Mouse (Mus musculus) neural tube, embryonic 14.5 days (tissue): Measurements from ENCODE around the gene Hs3st3b1. TPM values are rescaled to one million over a fixed set of nuclear protein-coding genes. Genes with fewer than 3 reads are reported as not detected.

ENCODE experiments used
- ATAC-seq: fragments of 200-750 bp; cut with Nextera tagmentation; 2 replicates; pipeline ENCODE4 v1.8.0; 2017; ENCODE audit warnings: low read depth, mild to moderate bottlenecking, moderate TSS enrichment, moderate library complexity
- H3K27ac ChIP-seq: fragments of 300-500 bp; sonication (generic); 2 replicates; pipeline ENCODE4 v1.5.1; 2014; ENCODE audit warnings: low read depth, mild to moderate bottlenecking, control low read depth, low read length, moderate library complexity, mixed read lengths
- H3K27me3 ChIP-seq: fragments of 300-500 bp; sonication (generic); 2 replicates; pipeline ENCODE4 v1.6.1; 2014; ENCODE audit warnings: low read length; ENCODE audit not compliant: control insufficient read depth, insufficient read depth
- H3K36me3 ChIP-seq: fragments of 300-500 bp; sonication (generic); 2 replicates; pipeline ENCODE4 v1.6.1; 2014; ENCODE audit warnings: low read length, mixed read lengths; ENCODE audit not compliant: control insufficient read depth, insufficient read depth
- H3K4me1 ChIP-seq: fragments of 300-500 bp; sonication (generic); 2 replicates; pipeline ENCODE4 v1.6.1; 2014; ENCODE audit warnings: low read length; ENCODE audit not compliant: control insufficient read depth, insufficient read depth
- H3K4me2 ChIP-seq: fragments of 300-500 bp; sonication (generic); 2 replicates; pipeline ENCODE4 v1.6.1; 2014; ENCODE audit warnings: mild to moderate bottlenecking, low read depth, low read length, control low read depth
- H3K4me3 ChIP-seq: fragments of 300-500 bp; sonication (generic); 2 replicates; pipeline ENCODE4 v1.5.1; 2014; ENCODE audit warnings: low read depth, low read length, control low read depth, mixed read lengths
- H3K9ac ChIP-seq: fragments of 300-500 bp; sonication (generic); replicated peaks from 2 replicates; pipeline ENCODE4 v1.6.1; 2014; ENCODE audit warnings: low read depth, mild to moderate bottlenecking, control low read depth, low read length, mixed read lengths
- H3K9me3 ChIP-seq: fragments of 300-500 bp; sonication (generic); 2 replicates; pipeline ENCODE4 v1.6.1; 2016; ENCODE audit warnings: low read length; ENCODE audit not compliant: control insufficient read depth
- WGBS: fragments of 180-500 bp; shearing (Covaris S2); extraction: QIAGEN DNeasy Blood & Tissue Kit; methylation state at CpG from one replicate; pipeline ENCODE4 v1.1.7; 2014; 5-methylcytosine and 5-hydroxymethylcytosine counted together
- polyA plus RNA-seq: library from polyadenylated mRNA; unstranded; fragments of >200 nt; fragmentation: Nextera tagmentation; extraction: Ambion mirVana; gene quantifications from 2 replicates; pipeline ENCODE4 v1.2.1, GENCODE M21; 2014

The Hs3st3b1 gene
- polyA plus RNA-seq, 1 experiment from 2014 or later = 9.1 TPM

DNA sequence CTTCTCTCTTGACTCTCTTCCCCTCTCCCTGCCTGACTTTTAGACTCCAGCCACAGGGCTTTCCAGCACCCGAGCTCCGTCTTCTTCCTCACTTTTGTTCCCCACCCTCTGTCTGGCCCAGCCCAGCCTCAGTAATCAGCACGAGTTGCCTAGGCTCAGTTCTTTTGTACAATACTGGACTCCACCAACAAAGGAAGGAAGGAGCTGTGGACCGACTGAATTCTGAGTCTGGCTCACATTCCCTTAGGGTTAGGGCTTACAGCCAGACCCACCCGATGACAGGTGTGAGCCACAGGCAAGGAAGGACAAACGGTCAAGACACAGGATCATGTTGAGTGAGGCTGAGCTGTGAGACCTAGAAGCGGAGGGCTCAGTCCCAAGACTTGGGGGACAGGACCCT lies 34.7 kb upstream of the Hs3st3b1 start:
- Histone ChIP-seq H3K4me2 (no peak overlapping the region), H3K36me3 (no peaks in the 10 kb centered on the region), H3K4me1 (peaks cover 11% of the 10 kb centered on the region), H3K9ac (no peak overlapping the region), H3K27me3 (no peaks in the 10 kb centered on the region), H3K9me3 (no peaks in the 10 kb centered on the region), H3K27ac (no peak overlapping the region), H3K4me3 (no peak overlapping the region)
- ATAC-seq = no peak
- 27% methylated on average over 7 of the region's 7 CpGs for WGBS

DNA sequence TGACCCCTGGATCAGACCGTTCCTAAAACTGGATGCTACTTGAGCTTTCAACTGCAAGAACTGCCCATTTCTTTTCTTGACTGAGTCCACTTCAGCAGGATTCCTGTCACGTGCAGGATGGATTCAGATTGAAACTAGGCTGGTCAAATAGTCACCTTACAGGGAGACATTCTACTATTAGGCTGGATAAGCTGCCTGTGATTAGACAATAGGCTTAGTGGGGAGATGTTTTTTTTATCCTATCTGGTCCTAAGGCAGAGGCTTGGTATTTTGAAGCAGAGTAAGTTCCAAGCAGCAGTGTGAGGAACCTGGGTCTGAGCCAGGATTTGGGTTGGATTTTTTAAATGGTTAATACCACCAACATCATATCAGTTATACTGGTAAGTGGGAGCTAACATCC lies 31.8 kb upstream of the Hs3st3b1 start:
- H3K9ac ChIP-seq = no peak overlapping the region
- H3K27me3 ChIP-seq = no peaks in the 10 kb centered on the region
- no peaks in the 10 kb centered on the region for H3K9me3 ChIP-seq
- H3K4me2 ChIP-seq = no peak overlapping the region
- peaks cover 11% of the 10 kb centered on the region for H3K4me1 ChIP-seq
- no peak overlapping the region for H3K27ac ChIP-seq
- H3K36me3 ChIP-seq = no peaks in the 10 kb centered on the region
- no peak for ATAC-seq
- no peak overlapping the region for H3K4me3 ChIP-seq
- WGBS = 83% methylated on average over 2 of the region's 2 CpGs

DNA sequence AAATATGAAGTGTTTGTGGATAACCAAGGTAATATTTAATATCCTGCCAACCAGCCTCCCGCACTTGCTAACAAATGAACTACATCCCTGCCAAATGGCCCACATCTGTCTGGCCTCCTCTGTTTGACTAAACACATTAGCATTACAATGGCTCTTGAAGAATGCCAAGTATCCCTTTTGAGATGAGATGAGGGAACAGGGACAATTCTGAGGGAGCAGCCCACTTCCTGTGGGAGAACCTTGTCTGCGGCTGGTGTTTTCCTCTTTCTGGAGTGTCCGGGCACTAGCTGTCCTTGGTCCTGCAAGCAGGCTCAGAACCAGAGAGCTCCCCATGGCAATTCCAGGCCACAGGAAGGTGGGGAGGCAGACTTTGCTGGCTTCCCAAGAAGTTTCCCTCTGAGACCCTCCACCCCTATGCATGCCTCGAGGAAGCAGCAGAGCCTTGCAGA lies 30.7 kb upstream of the Hs3st3b1 start:
- no peaks in the 10 kb centered on the region for H3K36me3 ChIP-seq
- no peak overlapping the region for H3K27ac ChIP-seq
- H3K9ac ChIP-seq = no peak overlapping the region
- peaks cover 11% of the 10 kb centered on the region for H3K4me1 ChIP-seq
- H3K9me3 ChIP-seq = no peaks in the 10 kb centered on the region
- ATAC-seq = 0 out of 2 replicates have a peak, but pooled peaks have one; percentile 10
- H3K4me3 ChIP-seq = no peak overlapping the region
- WGBS = 9% methylated on average over 4 of the region's 4 CpGs
- no peak overlapping the region for H3K4me2 ChIP-seq
- H3K27me3 ChIP-seq = no peaks in the 10 kb centered on the region

DNA sequence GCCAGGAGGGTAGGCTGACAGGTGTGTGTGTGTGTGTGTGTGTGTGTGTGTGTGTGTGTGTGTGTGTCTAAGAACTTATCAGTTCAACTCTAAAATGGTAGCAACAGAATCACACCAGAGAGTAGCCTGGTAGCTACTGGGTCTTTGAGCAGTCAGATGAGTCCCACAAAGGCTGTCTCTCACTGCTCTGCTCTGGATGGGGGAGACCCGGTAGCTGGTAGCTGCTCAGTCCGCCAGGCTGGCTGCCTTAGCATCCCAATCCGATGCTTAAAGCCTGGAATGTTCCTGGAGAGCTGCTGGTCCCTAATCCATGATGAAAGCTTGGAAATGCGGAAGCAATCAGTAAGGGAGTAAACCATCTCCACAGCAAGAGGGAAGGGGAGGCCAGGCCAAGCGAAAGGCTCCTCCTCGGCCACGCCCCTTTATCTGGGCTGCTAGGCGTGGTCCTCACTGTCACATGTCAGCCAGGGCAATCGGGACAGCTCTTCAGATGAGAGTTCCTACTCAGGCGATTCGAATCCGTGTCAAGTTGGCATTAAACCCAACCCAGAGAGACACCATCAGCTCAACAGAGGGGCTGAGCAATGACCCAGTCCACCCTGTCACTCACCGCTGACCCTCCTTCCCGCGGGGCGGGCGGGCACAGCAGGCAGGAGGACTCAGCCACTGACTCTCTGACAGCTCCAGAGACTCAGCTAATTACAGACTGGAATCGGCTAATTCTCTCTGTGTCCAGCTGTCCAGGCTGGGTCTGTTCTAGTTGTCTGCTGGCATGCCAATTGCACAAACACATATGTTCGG lies 29.9 kb upstream of the Hs3st3b1 start:
- peaks cover 11% of the 10 kb centered on the region for H3K4me1 ChIP-seq
- no peak overlapping the region; the same call in 1 of the 2 replicates for H3K9ac ChIP-seq
- ATAC-seq = peak; percentile 61; the same call in 1 of the 2 replicates
- 4% methylated on average over 19 of the region's 19 CpGs for WGBS
- peak overlapping the region; percentile 5; the same call in 1 of the 2 replicates for H3K4me3 ChIP-seq
- H3K9me3 ChIP-seq = no peaks in the 10 kb centered on the region
- no peaks in the 10 kb centered on the region for H3K36me3 ChIP-seq
- H3K4me2 ChIP-seq = peak overlapping the region; percentile 33
- H3K27ac ChIP-seq = no peak overlapping the region
- no peaks in the 10 kb centered on the region for H3K27me3 ChIP-seq

DNA sequence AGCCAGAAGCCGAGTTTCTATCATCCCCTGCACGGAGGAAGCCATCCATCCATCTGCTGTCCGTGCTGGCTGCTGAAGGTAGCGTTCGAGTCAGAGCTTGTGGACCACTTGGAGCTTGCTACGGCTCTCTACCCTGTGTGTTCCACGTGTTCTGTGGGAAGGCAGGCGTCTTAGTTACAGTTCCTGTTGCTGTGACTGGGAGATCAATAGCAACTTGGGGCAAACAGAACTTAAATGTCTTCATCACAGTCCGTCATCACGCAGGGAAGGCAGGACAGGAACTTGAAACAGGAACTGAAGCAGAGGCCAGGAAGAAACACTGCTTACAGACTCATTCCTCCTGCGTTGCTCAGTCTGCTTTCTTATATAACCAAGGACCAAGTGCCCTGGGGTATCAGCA lies 26.3 kb upstream of the Hs3st3b1 start:
- H3K27ac ChIP-seq = no peak overlapping the region
- H3K4me3 ChIP-seq = no peak overlapping the region
- H3K4me1 ChIP-seq = peaks cover 9% of the 10 kb centered on the region
- no peak for ATAC-seq
- WGBS = 91% methylated on average over 11 of the region's 11 CpGs
- H3K9me3 ChIP-seq = no peaks in the 10 kb centered on the region
- H3K9ac ChIP-seq = no peak overlapping the region
- H3K36me3 ChIP-seq = no peaks in the 10 kb centered on the region
- no peaks in the 10 kb centered on the region for H3K27me3 ChIP-seq
- H3K4me2 ChIP-seq = no peak overlapping the region

DNA sequence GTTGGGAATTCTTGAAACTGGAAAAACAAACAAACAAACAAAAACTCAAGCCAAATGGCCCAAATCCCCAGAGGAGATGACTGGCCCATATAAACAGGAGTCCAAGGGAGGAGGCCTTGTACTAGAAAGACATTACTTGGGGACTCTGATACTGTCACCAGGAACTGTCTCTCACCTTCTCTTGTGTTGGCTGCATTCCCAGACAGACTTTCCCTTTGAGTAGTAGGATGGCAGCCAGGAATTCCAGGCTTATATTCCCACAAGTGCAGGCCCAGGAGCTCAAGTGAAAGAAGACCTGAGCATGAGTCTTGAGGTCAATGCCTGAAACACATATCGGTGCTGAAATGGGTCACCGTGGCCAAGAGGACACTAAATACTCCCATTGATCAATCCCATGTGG lies 24.9 kb upstream of the Hs3st3b1 start:
- H3K9me3 ChIP-seq = no peaks in the 10 kb centered on the region
- no peak for ATAC-seq
- no peaks in the 10 kb centered on the region for H3K27me3 ChIP-seq
- WGBS = 96% methylated on average over 2 of the region's 2 CpGs
- no peak overlapping the region for H3K9ac ChIP-seq
- no peak overlapping the region for H3K4me2 ChIP-seq
- H3K36me3 ChIP-seq = no peaks in the 10 kb centered on the region
- no peak overlapping the region for H3K27ac ChIP-seq
- no peak overlapping the region for H3K4me3 ChIP-seq
- H3K4me1 ChIP-seq = peaks cover 2% of the 10 kb centered on the region

DNA sequence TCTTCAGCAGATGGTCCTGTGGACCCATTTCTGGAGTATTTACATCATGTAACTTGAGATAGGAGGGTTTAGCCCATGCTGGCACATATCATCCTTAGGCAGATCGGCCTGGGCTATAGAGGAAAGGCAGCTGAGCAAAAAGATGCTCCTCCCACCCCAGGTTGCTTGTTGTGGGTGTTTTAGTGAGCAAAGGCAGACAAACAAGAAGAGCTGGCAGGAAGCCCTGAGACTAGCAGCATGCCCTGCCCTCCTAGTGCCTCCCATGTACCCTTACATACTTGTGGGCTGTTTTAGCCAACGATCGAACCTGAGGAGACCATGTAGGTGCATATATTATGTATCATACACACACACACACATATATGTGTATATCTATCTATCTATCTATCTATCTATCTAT lies 21.9 kb upstream of the Hs3st3b1 start:
- ATAC-seq = no peak
- no peak overlapping the region for H3K4me2 ChIP-seq
- H3K4me1 ChIP-seq = no peaks in the 10 kb centered on the region
- H3K9ac ChIP-seq = no peak overlapping the region
- H3K4me3 ChIP-seq = no peak overlapping the region
- no peaks in the 10 kb centered on the region for H3K36me3 ChIP-seq
- 92% methylated on average over 3 of the region's 3 CpGs for WGBS
- no peak overlapping the region for H3K27ac ChIP-seq
- no peaks in the 10 kb centered on the region for H3K9me3 ChIP-seq
- no peaks in the 10 kb centered on the region for H3K27me3 ChIP-seq

DNA sequence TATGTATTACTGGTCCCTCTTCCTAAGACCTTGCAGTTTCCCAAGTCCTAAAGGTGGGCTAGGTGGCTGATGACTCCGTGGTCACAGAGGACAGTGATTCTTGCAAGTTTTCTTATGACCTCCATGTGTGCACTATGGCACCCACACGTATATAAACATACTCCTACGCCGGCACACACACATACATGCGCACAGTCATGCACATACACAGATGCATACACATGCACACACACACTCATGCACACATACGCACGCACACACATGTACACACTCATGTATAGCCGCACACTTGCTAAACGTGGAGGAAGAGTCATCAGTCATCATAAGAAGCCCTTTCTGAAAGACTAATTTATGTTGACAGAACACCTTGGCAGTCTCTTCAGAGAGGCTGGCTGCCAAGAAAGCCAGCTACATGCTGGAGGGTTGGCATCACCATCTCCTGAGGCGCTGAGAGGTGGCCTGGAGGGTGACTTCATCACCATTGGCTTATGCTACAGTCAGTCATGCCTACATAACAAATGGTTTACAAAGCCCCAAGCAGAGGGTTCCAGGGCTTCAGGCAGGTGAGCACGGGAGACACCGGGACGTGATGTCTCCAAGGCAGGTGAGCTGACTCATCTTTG lies 21.3 kb upstream of the Hs3st3b1 start:
- Histone ChIP-seq H3K4me1 (no peaks in the 10 kb centered on the region), H3K9ac (no peak overlapping the region), H3K9me3 (no peaks in the 10 kb centered on the region), H3K36me3 (no peaks in the 10 kb centered on the region), H3K27ac (no peak overlapping the region), H3K4me3 (no peak overlapping the region), H3K4me2 (no peak overlapping the region), H3K27me3 (no peaks in the 10 kb centered on the region)
- no peak for ATAC-seq
- 94% methylated on average over 13 of the region's 13 CpGs for WGBS

DNA sequence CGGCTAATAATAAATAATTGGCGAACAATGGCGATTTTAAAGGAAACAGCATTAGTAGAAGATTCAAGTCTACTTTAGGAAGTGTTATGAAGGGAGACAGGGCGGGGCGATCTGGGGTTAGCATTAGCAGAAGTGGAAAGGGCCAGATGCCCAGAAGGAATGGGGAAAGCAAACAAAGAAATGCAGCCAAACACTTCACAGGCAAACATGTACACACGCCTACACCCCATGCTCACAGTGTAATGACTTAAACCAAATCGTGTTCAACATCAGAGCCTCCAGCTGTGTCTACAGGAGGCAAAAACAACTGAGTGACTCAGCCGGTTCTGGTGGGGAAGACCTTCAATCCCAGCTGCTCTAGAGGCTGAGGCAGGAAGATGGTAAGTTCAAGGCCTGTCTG lies 20.1 kb upstream of the Hs3st3b1 start:
- Histone ChIP-seq H3K4me3 (no peak overlapping the region), H3K9ac (no peak overlapping the region), H3K9me3 (no peaks in the 10 kb centered on the region), H3K4me2 (no peak overlapping the region), H3K27ac (no peak overlapping the region), H3K4me1 (no peaks in the 10 kb centered on the region), H3K36me3 (no peaks in the 10 kb centered on the region), H3K27me3 (no peaks in the 10 kb centered on the region)
- ATAC-seq = no peak
- WGBS = 82% methylated on average over 8 of the region's 8 CpGs
